Mouse (Mus musculus) CD4-positive, CD25-positive, alpha-beta regulatory T cell, adult 2 months (primary cell): Measurements from ENCODE around the gene Mief1.

Experiments used
- DNase-seq: peaks from one replicate; pipeline ENCODE4 v3.0.0-alpha.2; 2012; ENCODE audit warnings: low read depth, low spot score

Mief1 gene

DNA sequence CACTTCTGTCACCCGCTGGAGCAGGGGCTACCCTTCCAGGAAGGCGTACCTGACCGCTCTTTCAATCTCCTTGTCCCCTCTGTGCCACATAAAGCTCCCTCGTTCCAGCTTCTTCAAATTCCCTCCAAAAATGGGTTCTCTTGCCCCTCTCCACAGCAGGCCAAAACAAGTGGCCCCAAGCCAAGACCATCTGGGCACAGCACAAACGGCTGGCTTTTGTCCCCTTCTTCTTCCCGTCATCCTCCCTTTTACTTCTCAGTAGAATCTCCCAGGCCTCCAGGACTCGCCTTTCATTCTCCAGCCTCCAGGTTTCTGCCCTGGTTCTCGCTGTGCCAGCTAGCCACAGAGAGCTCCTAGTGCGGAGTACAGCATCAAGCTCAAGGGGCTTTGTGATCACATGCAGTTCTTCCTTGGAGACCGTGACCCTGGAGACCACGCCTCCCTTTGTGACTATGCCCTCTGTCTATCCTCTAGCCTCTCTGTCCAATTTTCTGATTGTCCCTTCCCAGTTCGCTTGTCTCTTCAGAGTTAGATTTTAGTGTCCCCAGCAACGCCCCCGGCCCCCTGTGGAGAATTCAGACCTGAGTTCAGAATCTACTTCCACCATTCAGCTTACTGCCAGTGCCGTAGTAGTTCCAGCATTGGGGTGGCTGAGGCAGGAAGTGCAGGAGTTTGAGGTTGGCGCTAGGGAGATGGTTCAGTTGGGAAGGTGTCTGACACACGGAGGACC is 5.6 kb upstream of the Mief1 start:
- DNase-seq = no peak

GRCm38 (mm10) chr15:80232331-80232730 is 1.5 kb upstream of the Mief1 start:
- DNase-seq = no peak

- no peak for DNase-seq
Observed at GRCm38 (mm10) chr15:80233053-80233452, 765 bp upstream of the Mief1 start.

- DNase-seq = no peak
Observed at GRCm38 (mm10) chr15:80235535-80235934, 1.7 kb downstream of the Mief1 start, which contains the start of gene AC140267.1. Gene AC140267.1 (plus strand): TSS chr15:80235835.

- no peak for DNase-seq
Observed at GRCm38 (mm10) chr15:80248135-80248534, 14.3 kb downstream of the Mief1 start.

GRCm38 (mm10) chr15:80248596-80248995 is 14.8 kb downstream of the Mief1 start:
- no peak for DNase-seq

- DNase-seq = no peak
Observed at GRCm38 (mm10) chr15:80249672-80250071, 15.9 kb downstream of the Mief1 start.

GRCm38 (mm10) chr15:80250586-80250985 is 16.8 kb downstream of the Mief1 start:
- DNase-seq = no peak

DNA sequence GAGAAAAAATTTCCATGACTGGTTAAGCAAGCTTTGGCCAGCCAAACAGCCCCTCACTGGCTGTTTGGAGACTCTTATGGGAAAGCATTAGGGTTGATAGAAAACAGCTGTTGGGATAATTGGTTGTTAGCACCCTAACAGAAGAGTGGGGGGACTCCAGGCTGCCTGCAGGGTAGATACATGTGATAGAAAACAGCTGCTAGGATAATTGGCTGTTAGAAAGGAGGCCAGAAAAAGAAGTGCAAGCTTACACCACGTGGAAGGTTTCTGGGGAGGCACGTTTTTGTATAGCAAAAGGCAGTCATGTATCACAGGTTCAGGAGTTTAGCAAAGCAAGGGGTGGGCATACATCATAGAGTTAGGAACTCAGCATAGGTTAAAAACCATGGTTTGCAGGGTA is 19.7 kb downstream of the Mief1 start:
- DNase-seq = no peak

DNA sequence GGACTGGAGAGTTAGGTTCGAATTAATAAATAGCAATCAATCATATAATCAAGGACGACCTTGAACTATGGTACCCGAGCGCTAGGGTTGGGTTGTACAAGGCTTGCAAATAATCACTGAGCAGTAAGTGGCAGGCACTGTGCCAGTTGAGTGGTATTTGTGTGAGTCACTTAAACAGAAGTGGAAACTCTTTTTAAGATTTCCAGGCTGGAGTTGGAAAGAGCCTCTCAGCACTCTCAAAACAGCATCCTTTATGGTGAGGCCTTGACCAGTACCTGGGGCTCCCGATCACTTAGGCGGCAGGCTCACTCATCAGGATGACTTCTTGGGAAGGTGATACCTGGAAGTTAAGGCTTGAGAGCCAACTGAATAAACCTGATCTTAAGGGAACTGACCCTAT is 20.4 kb downstream of the Mief1 start:
- DNase-seq = no peak

DNA sequence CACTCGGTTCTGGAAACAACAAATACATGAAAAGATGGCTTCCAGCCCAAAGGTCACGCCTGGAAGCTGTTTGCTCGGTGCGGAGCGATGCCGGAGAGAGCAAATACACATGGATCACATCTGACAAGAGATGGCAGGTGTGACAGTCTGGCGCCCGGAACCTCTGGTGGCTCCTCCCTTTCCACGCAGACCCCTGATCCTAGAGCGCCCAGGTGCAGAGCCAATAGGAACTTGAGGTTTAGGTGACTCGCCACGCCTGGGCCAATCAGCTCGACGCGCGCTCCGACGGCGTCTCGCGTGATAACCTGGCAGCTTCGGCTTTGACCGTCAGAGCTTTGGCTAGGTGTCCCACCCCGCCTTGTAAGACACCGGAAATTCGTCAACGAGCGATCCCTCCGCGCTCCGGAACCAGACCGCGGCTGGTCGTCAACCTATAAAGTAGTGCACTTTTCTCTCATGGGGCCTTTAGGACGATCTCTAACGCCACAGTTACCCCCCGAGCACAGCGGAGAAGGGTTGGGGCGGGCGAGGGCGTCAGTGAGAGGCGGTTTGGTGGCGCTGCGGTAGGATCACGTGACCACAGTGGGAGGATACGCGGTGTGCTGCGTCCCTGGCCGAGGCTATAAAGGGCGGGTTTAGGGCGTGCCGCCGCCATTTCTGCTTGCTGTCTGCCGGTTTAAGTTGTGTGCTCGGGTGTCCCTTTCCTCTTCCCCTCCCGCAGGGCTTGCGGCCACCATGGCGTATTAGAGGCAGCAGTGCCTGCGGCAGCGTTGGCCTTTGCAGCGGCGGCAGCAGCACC is 21.2 kb downstream of the Mief1 start, which contains the start of gene Atf4:
TSS of gene Atf4 (plus strand) at position 338 of the 799 bp plus-strand sequence.
- DNase-seq = peak; percentile 100

- peak; percentile 81 for DNase-seq
Observed at GRCm38 (mm10) chr15:80255646-80256121, 21.9 kb downstream of the Mief1 start.

DNA sequence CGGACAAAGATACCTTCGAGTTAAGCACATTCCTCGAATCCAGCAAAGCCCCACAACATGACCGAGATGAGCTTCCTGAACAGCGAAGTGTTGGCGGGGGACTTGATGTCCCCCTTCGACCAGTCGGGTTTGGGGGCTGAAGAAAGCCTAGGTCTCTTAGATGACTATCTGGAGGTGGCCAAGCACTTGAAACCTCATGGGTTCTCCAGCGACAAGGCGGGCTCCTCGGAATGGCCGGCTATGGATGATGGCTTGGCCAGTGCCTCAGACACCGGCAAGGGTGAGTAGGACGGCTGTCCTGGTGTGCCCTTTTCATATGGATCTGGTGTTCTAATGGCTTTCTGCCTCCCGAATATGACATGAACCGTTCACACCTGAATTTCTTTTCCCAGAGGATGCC is 22.4 kb downstream of the Mief1 start:
- no peak for DNase-seq

DNA sequence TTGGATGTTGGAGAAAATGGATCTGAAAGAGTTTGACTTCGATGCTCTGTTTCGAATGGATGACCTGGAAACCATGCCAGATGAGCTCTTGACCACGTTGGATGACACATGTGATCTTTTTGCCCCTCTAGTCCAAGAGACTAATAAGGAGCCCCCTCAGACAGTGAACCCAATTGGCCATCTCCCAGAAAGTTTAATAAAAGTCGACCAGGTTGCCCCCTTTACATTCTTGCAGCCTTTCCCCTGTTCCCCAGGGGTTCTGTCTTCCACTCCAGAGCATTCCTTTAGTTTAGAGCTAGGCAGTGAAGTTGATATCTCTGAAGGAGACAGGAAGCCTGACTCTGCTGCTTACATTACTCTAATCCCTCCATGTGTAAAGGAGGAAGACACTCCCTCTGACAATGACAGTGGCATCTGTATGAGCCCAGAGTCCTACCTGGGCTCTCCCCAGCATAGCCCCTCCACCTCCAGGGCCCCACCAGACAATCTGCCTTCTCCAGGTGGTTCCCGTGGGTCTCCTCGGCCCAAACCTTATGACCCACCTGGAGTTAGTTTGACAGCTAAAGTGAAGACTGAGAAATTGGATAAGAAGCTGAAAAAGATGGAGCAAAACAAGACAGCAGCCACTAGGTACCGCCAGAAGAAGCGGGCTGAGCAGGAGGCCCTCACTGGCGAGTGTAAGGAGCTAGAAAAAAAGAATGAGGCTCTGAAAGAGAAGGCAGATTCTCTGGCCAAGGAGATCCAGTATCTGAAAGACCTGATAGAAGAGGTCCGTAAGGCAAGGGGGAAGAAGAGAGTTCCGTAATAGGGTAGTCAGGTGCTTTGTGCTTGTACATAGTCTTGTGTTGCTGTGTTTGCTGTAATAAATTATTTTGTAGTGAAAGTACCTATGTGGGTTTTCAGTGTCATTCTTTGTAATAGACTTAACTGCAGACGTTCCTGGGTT is 23.1 kb downstream of the Mief1 start:
- peak; percentile 33 for DNase-seq

DNA sequence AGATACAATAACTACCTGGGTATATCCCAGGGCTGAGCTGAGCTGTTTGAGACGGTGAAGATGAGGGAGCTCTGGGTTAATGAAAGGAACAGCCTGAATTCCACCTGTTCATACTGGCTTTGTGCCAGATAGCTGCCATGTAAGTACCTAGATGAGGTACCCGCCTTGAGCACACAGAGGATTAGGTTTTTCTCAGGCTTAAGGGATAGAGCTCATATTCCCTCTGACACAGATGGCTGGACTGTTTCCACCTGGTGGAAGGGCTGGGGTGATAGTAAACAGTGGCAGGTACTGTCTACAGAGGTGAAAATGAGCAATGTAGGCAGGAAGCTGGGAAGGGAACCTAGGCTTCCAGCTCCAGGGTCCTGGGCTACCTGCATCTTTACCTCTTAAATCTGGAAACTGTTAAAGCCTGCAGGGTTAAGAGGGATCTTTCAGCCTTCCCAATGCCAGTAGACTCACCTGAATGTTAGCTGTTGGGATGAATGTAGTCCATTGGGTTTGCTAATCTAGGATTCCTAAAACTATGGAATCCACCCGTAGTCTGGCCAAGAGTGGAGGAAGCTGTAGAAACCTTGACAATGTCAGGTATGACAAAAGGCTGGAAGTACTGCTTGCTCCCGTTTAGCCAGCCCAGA is 23.9 kb downstream of the Mief1 start:
- DNase-seq = peak; percentile 44

DNA sequence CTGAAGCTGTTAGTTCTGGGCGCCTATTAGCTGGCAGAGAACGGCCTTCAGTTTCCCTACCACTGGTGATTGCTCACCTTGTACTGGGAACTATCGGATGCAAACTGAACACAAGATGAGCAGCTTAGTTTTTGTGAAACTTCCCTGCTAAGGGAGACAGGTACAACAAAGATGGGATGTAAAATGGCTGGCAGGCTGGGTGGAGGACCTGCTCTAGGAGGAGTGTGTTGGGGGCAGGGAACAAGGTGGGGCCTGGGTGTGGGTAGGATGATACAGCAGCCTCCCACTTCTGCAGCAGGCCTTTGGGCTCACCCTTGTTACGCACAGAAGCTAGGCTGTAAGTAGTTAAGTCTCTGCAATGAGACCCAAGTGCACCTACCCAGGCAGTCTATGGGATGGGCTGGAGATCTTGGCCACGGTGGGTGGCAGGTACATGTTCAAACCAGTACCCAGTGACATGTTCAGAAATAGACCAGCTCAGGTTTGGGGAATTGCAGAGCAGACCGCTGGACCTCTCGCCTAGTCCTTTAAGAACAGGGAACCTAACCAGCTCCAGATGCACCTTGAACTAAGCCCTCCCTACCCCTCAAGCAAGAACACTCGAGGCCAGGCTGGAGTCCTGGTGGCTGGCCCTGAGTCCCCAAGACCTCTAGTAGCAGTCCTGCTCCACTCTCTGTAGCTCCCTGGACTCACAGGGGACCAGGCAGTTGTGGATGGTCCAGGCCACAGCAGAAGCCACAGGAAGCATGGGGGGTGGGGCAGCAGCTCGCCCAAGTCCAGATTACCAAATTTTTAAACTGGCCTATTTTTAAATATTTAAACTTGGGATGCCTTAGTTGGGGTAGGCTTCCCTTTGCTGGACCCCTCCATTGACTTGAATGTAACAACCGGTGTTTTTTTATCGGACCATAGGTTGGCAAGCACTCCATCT is 24.7 kb downstream of the Mief1 start:
- peak; percentile 39 for DNase-seq

DNA sequence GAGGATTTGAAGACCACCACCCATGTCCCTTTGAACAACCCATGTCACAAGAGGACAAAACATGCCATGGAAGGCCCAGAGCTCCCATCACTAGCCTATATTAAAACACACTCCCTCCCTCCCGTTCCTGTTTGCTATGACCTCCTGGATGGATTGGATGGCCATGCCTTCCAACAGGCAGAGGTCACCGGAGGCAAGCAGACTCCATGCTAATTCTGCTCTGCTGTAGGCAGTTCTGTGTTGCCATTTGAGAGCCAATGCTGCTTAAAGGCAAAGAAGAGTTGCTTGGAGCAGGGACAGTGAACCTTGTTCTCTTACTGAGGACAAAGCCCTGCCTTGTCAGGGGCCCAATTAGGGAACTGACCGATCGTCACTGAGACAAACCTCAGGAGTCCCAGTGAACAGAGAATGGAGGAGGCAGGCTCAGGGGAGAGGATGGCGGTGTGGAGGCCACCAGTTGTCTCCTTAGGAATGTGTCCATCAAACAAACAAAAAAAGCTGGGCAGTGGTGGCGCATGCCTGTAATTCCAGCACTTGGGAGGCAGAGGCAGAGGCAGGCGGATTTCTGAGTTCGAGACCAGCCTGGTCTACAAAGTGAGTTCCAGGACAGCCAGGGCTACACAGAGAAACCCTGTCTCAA is 25.7 kb downstream of the Mief1 start:
- no peak for DNase-seq

DNA sequence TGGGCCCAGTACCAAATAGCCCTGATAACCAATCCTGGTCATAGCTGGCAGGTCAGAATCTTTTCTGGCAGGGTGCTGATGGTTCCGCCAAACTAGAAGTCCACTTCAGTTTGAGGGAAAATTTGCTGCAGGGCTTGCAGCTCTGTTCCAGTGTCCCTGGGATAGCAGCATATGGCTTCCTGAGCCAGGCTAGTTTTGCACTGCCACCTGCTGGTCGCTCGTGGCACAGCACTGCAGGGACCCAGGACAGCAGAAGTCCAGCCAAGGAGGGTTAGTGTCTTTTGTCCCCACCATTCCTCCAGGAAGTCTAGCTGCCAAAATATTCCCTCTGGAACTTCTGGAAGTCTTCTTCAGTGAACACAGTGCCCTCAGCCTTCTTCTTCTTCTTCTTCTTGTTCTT is 26.9 kb downstream of the Mief1 start:
- DNase-seq = peak; percentile 87

- DNase-seq = no peak
Observed at GRCm38 (mm10) chr15:80261100-80261499, 27.3 kb downstream of the Mief1 start.
